Mouse (Mus musculus) MEL (cell line): ENCODE measurements around the gene Amer2. TPM values are rescaled to one million over a fixed set of nuclear protein-coding genes. Genes with fewer than 3 reads are reported as not detected.

Experiments
- DNase-seq: peaks from one replicate; pipeline ENCODE4 v3.0.0; 2011; ENCODE audit warnings: low read depth, low spot score
- H3K27ac ChIP-seq: 2 replicates; pipeline ENCODE4 v1.5.1; 2012; ENCODE audit warnings: low read depth, mild to moderate bottlenecking, control low read depth, low read length, moderate library complexity; ENCODE audit not compliant: control insufficient read depth
- H3K27me3 ChIP-seq, 2 experiments: fragments of 150-350 bp in 1 of 2; sonication (generic) in 1 of 2; 2 replicates each; pipeline ENCODE4 v1.6.1; 2012; ENCODE audit warnings: low read length in 2 of 2, mild to moderate bottlenecking in 2 of 2, improper control_type of control experiment in 1 of 2, moderate library complexity in 1 of 2; ENCODE audit not compliant: insufficient read depth in 2 of 2, control insufficient read depth in 1 of 2
- H3K36me3 ChIP-seq, 2 experiments: 2 replicates each; pipeline ENCODE4 v1.6.1; 2012 to 2014; ENCODE audit warnings: low read length in 2 of 2, improper control_type of control experiment in 1 of 2, inconsistent platforms in 1 of 2, mild to moderate bottlenecking in 1 of 2; ENCODE audit not compliant: insufficient read depth in 2 of 2, control insufficient read depth in 1 of 2
- H3K4me1 ChIP-seq, 2 experiments: fragments of 150-350 bp in 1 of 2; sonication (generic) in 1 of 2; 2 replicates each; pipeline ENCODE4 v1.6.1; 2012; ENCODE audit warnings: low read length in 2 of 2, improper control_type of control experiment in 1 of 2, mild to moderate bottlenecking in 1 of 2; ENCODE audit not compliant: insufficient read depth in 2 of 2, control insufficient read depth in 1 of 2
- H3K4me3 ChIP-seq, 2 experiments: fragments of 150-350 bp in 1 of 2; sonication (generic) in 1 of 2; 2 replicates each; pipeline ENCODE4 v1.5.1; 2012; ENCODE audit warnings: low read depth in 2 of 2, low read length in 2 of 2, mild to moderate bottlenecking in 2 of 2, moderate library complexity in 2 of 2, control low read depth in 1 of 2, improper control_type of control experiment in 1 of 2; ENCODE audit not compliant: control insufficient read depth in 1 of 2, insufficient read depth in 1 of 2
- H3K79me2 ChIP-seq: 2 replicates; pipeline ENCODE4 v1.6.1; 2012; ENCODE audit warnings: mild to moderate bottlenecking, low read length, moderate library complexity; ENCODE audit not compliant: control insufficient read depth, poor library complexity, insufficient read depth
- H3K9ac ChIP-seq: 2 replicates; pipeline ENCODE4 v1.6.1; 2012; ENCODE audit warnings: low read depth, mild to moderate bottlenecking, control low read depth, low read length, moderate library complexity; ENCODE audit not compliant: control insufficient read depth, poor library complexity, severe bottlenecking
- H3K9me3 ChIP-seq: fragments of 150-350 bp; sonication (generic); replicated peaks from 2 replicates; pipeline ENCODE4 v1.6.1; 2012; ENCODE audit warnings: mild to moderate bottlenecking, low read length, improper control_type of control experiment, moderate library complexity; ENCODE audit not compliant: insufficient read depth
- BHLHE40 ChIP-seq: IDR thresholded peaks from 2 replicates; pipeline ENCODE4 v1.6.1; 2012; ENCODE audit warnings: low read depth, mild to moderate bottlenecking, inconsistent platforms, low read length, improper control_type of control experiment, borderline replicate concordance
- E2F4 ChIP-seq: IDR thresholded peaks from 2 replicates; pipeline ENCODE4 v1.6.1; 2011; ENCODE audit warnings: low read depth, low read length, improper control_type of control experiment, borderline replicate concordance
- ETS1 ChIP-seq: IDR thresholded peaks from 2 replicates; pipeline ENCODE4 v1.6.1; 2012; ENCODE audit warnings: low read depth, mild to moderate bottlenecking, inconsistent platforms, low read length, improper control_type of control experiment, moderate library complexity
- GABPA ChIP-seq: IDR thresholded peaks from 2 replicates; pipeline ENCODE4 v1.6.1; 2012; ENCODE audit warnings: low read depth, mild to moderate bottlenecking, inconsistent platforms, low read length, improper control_type of control experiment, moderate library complexity
- GATA1 ChIP-seq: IDR thresholded peaks from 2 replicates; pipeline ENCODE4 v1.6.1; 2011; ENCODE audit warnings: low read depth, low read length, improper control_type of control experiment
- JUND ChIP-seq: IDR thresholded peaks from 2 replicates; pipeline ENCODE4 v1.6.1; 2011; ENCODE audit warnings: low read depth, mild to moderate bottlenecking, improper control_type of control experiment, low read length
- KAT2A ChIP-seq: conservative IDR thresholded peaks from 2 replicates; pipeline ENCODE4 v1.6.1; 2012; ENCODE audit warnings: low read depth, low read length, improper control_type of control experiment, inconsistent platforms
- MXI1 ChIP-seq: IDR thresholded peaks from 2 replicates; pipeline ENCODE4 v1.6.1; 2011; ENCODE audit warnings: mild to moderate bottlenecking, low read depth, low read length, improper control_type of control experiment
- MYB ChIP-seq: IDR thresholded peaks from 2 replicates; pipeline ENCODE4 v1.6.1; 2011; ENCODE audit warnings: mild to moderate bottlenecking, low read depth, low read length, improper control_type of control experiment
- NELFE ChIP-seq: IDR thresholded peaks from 2 replicates; pipeline ENCODE4 v1.6.1; 2011; ENCODE audit warnings: low read depth, low read length, improper control_type of control experiment
- NRF1 ChIP-seq: IDR thresholded peaks from 2 replicates; pipeline ENCODE4 v1.6.1; 2014; ENCODE audit warnings: low read depth, mild to moderate bottlenecking, inconsistent platforms, low read length, improper control_type of control experiment, moderate library complexity; ENCODE audit not compliant: poor library complexity, insufficient read depth, severe bottlenecking
- POLR2AphosphoS2 ChIP-seq: IDR thresholded peaks from 2 replicates; pipeline ENCODE4 v1.6.1; 2011; ENCODE audit warnings: low read length, improper control_type of control experiment
- RCOR1 ChIP-seq: IDR thresholded peaks from 2 replicates; pipeline ENCODE4 v1.6.1; 2012; ENCODE audit warnings: low read depth, mild to moderate bottlenecking, inconsistent platforms, low read length, improper control_type of control experiment
- UBTF ChIP-seq: IDR thresholded peaks from 2 replicates; pipeline ENCODE4 v1.6.1; 2012; ENCODE audit warnings: low read depth, mild to moderate bottlenecking, inconsistent platforms, low read length, improper control_type of control experiment, moderate library complexity, borderline replicate concordance; ENCODE audit not compliant: insufficient read depth
- ZC3H11A ChIP-seq: IDR thresholded peaks from 2 replicates; pipeline ENCODE4 v1.6.1; 2012; ENCODE audit warnings: low read depth, mild to moderate bottlenecking, inconsistent platforms, low read length, improper control_type of control experiment
- ZKSCAN1 ChIP-seq: IDR thresholded peaks from 2 replicates; pipeline ENCODE4 v1.6.1; 2012; ENCODE audit warnings: low read depth, mild to moderate bottlenecking, inconsistent platforms, low read length, improper control_type of control experiment, moderate library complexity
- ZNF384 ChIP-seq: IDR thresholded peaks from 2 replicates; pipeline ENCODE4 v1.6.1; 2012; ENCODE audit warnings: low read depth, mild to moderate bottlenecking, inconsistent platforms, low read length, improper control_type of control experiment
- polyA plus RNA-seq, 2 experiments: library from polyadenylated mRNA; stranded (reverse) in 1 of 2; unstranded in 1 of 2; fragments of >175 nt in 1 of 2; fragments of >200 nt in 1 of 2; gene quantifications; 2 replicates each; pipeline versions ENCODE4 v1.2.1 to v1.2.4; 2012; ENCODE audit warnings: low replicate concordance in 2 of 2, low read depth in 1 of 2; ENCODE audit not compliant: insufficient read length in 2 of 2, insufficient read depth in 1 of 2, missing spikeins in 1 of 2
- total RNA-seq: library from RNA; depleted of rRNA; stranded (reverse); fragments of 300-350 nt; gene quantifications from 2 replicates; pipeline ENCODE4 v1.2.3, GENCODE M21; 2012

Gene Amer2
- total and polyA plus RNA-seq, 3 experiments = 0.01 TPM; not detected in 2

GRCm38 (mm10) chr14:60417924-60418323 is 44.9 kb downstream of the Amer2 start:
- Histone ChIP-seq H3K9me3 (no peaks in the 10 kb centered on the region), H3K9ac (no peak overlapping the region), H3K4me3 (no peak overlapping the region), H3K4me1 (no peaks in the 10 kb centered on the region), H3K27me3 (no peaks in the 10 kb centered on the region), H3K27ac (no peak overlapping the region), H3K79me2 (no peaks in the 10 kb centered on the region), H3K36me3 (no peaks in the 10 kb centered on the region)
- DNase-seq = no peak
- TF ChIP-seq NRF1 (no peak), BHLHE40 (no peak), UBTF (no peak), MXI1 (no peak), ZC3H11A (no peak), GABPA (no peak), E2F4 (no peak), KAT2A (no peak), NELFE (no peak), JUND (no peak), ZKSCAN1 (no peak), MYB (no peak), ZNF384 (no peak), POLR2AphosphoS2 (no peak), ETS1 (no peak), RCOR1 (no peak), GATA1 (no peak)

- Histone ChIP-seq H3K27ac (no peak overlapping the region), H3K9me3 (no peaks in the 10 kb centered on the region), H3K9ac (no peak overlapping the region), H3K4me3 (no peak overlapping the region), H3K27me3 (no peaks in the 10 kb centered on the region), H3K79me2 (no peaks in the 10 kb centered on the region), H3K4me1 (no peaks in the 10 kb centered on the region), H3K36me3 (no peaks in the 10 kb centered on the region)
- no peak for TF ChIP-seq UBTF
- no peak for DNase-seq
Measured at GRCm38 (mm10) chr14:60422920-60423319, 49.9 kb downstream of the Amer2 start.
